In genomic region chr1:189910685-189911345, GRCm38 (mm10) we compare ENCODE assay signal across 9 mouse cellular contexts. TPM values are rescaled to one million over a fixed set of nuclear protein-coding genes. Genes with fewer than 3 reads are reported as not detected.
A peak's percentile ranks its signal among the peaks of the same experiment; 100 is the strongest.
DNase-seq lines count a peak whose midpoint lies in the region; ATAC-seq lines count a peak whose summit lies in the region.
"Had no signal": no experiment of that assay in that cellular context is flagged by ENCODE, and none has a peak within 500 bp of the region (broad histone marks: within the 10 kb centered on the region; RNA-seq: fewer than 3 reads in every experiment).

No protein-coding gene starts in this region.

- no peak for ATAC-seq in forebrain, embryonic 12.5 days (ENCODE audit: low FRiP score)
- no peak for ATAC-seq in midbrain, embryonic 15.5 days (replicated peaks)
- ATAC-seq in midbrain, embryonic 14.5 days (ENCODE audit: low FRiP score, low TSS enrichment), result no peak

- DNase-seq in forebrain, embryonic 10.5 days (ENCODE audit: extremely low spot score, low spot score), result no peak
- peak; percentile 39 for DNase-seq in Muller cell, postnatal 12 days (ENCODE audit: inconsistent ontology term)
- peak; percentile 76 for DNase-seq in gastrocnemius, postnatal 14 days
- peak; percentile 80 for DNase-seq in kidney, postnatal 10 days
- no peak for DNase-seq in frontal cortex, postnatal 14 days (ENCODE audit: low spot score in 2 of 2)
- DNase-seq in midbrain, embryonic 14.5 days, result no peak

- peaks cover 45% of the 10 kb centered on the region for H3K4me1 ChIP-seq in forebrain, embryonic 10.5 days
- peaks cover 27% of the 10 kb centered on the region for H3K4me1 ChIP-seq in forebrain, embryonic 12.5 days
- peaks cover 10% of the 10 kb centered on the region; the same call in 1 of the 2 replicates for H3K4me1 ChIP-seq in midbrain, embryonic 15.5 days
- peaks cover 6% of the 10 kb centered on the region; the same call in 1 of the 2 replicates for H3K4me1 ChIP-seq in midbrain, embryonic 14.5 days (ENCODE audit: control insufficient read depth, insufficient read depth, low read length)

- peaks cover 16% of the 10 kb centered on the region for H3K36me3 ChIP-seq in forebrain, embryonic 10.5 days (replicated peaks)
- 0 out of 2 replicates have a peak, but pooled peaks cover 4% of the 10 kb centered on the region for H3K36me3 ChIP-seq in forebrain, embryonic 12.5 days (replicated peaks)
- H3K36me3 ChIP-seq in midbrain, embryonic 15.5 days (replicated peaks), result no peaks in the 10 kb centered on the region
- H3K36me3 ChIP-seq in midbrain, embryonic 14.5 days (ENCODE audit: control insufficient read depth, insufficient read depth, low read length), result no peaks in the 10 kb centered on the region

- H3K9me3 ChIP-seq in forebrain, embryonic 10.5 days, result no peaks in the 10 kb centered on the region
- no peaks in the 10 kb centered on the region for H3K9me3 ChIP-seq in forebrain, embryonic 12.5 days
- H3K9me3 ChIP-seq in midbrain, embryonic 15.5 days, result no peaks in the 10 kb centered on the region
- H3K9me3 ChIP-seq in midbrain, embryonic 14.5 days (ENCODE audit: control insufficient read depth, low read length), result no peaks in the 10 kb centered on the region

- 81% methylated on average over 13 of the region's 13 CpGs for WGBS in forebrain, embryonic 10.5 days
- 76% methylated on average over 13 of the region's 13 CpGs for WGBS in forebrain, embryonic 12.5 days
- 66% methylated on average over 13 of the region's 13 CpGs for WGBS in midbrain, embryonic 15.5 days
- WGBS in midbrain, embryonic 14.5 days, result 60% methylated on average over 13 of the region's 13 CpGs

- intact Hi-C loops in gastrocnemius, postnatal 14 days (cut with DNase I; ENCODE audit: low total_unique reads), result no loop called here

- no peak overlapping the region for H3K4me3 ChIP-seq in forebrain, embryonic 10.5 days
- H3K4me3 ChIP-seq in forebrain, embryonic 12.5 days (replicated peaks), result no peak overlapping the region
- H3K4me3 ChIP-seq in midbrain, embryonic 15.5 days, result no peak overlapping the region
- no peak overlapping the region for H3K4me3 ChIP-seq in midbrain, embryonic 14.5 days (replicated peaks; ENCODE audit: low read depth, low read length)
- H3K4me3 ChIP-seq: myocyte had no signal

- H3K9ac ChIP-seq in forebrain, embryonic 12.5 days, result no peak overlapping the region
- no peak overlapping the region for H3K9ac ChIP-seq in midbrain, embryonic 15.5 days
- H3K9ac ChIP-seq in midbrain, embryonic 14.5 days (replicated peaks; ENCODE audit: low read length), result no peak overlapping the region

- no peak overlapping the region for H3K4me2 ChIP-seq in forebrain, embryonic 12.5 days
- no peak overlapping the region for H3K4me2 ChIP-seq in midbrain, embryonic 15.5 days
- H3K4me2 ChIP-seq in midbrain, embryonic 14.5 days (ENCODE audit: low read length), result no peak overlapping the region

- peaks cover 22% of the 10 kb centered on the region for H3K27me3 ChIP-seq in forebrain, embryonic 10.5 days (ENCODE audit: poor library complexity, severe bottlenecking)
- peaks cover 16% of the 10 kb centered on the region; the same call in 1 of the 2 replicates for H3K27me3 ChIP-seq in forebrain, embryonic 12.5 days
- H3K27me3 ChIP-seq in midbrain, embryonic 15.5 days (replicated peaks), result 0 out of 2 replicates have a peak, but pooled peaks cover 3% of the 10 kb centered on the region
- no peaks in the 10 kb centered on the region for H3K27me3 ChIP-seq in midbrain, embryonic 14.5 days (ENCODE audit: control insufficient read depth, insufficient read depth, low read length)

- peak overlapping the region; percentile 25; the same call in 1 of the 2 replicates for H3K27ac ChIP-seq in forebrain, embryonic 10.5 days
- no peak overlapping the region for H3K27ac ChIP-seq in forebrain, embryonic 12.5 days
- H3K27ac ChIP-seq in midbrain, embryonic 15.5 days, result no peak overlapping the region
- no peak overlapping the region for H3K27ac ChIP-seq in midbrain, embryonic 14.5 days (replicated peaks; ENCODE audit: low read depth, low read length)

RNA-seq across cellular contexts. Expression of gene Smyd2, which starts 11.3 kb away (rescaled TPM):
- polyA plus RNA-seq in forebrain, embryonic 10.5 days (2016; fragmentation: Nextera tagmentation; extraction: Ambion mirVana), result 57.5 and 59.0 TPM in 2 replicates
- 38.0 and 42.7 TPM in 2 replicates for polyA plus RNA-seq in forebrain, embryonic 12.5 days (2016; fragmentation: Nextera tagmentation; extraction: Ambion mirVana)
- 100 to 1,000 TPM; 148 to 151 TPM for total RNA-seq in gastrocnemius, postnatal 14 days (2021)
- 71.3 and 71.8 TPM in 2 replicates for polyA plus RNA-seq in midbrain, embryonic 15.5 days (2015; fragmentation: Nextera tagmentation; extraction: Ambion mirVana)
- polyA plus RNA-seq in midbrain, embryonic 14.5 days (2014; fragmentation: Nextera tagmentation; extraction: Ambion mirVana), result 63.9 and 69.5 TPM in 2 replicates

Comparison
In these comparisons a context has a peak if more than half of its experiments do, and no peak if none do; other contexts are left out.
1. DNase-seq: peak in Muller cell, postnatal 12 days (single experiment), gastrocnemius, postnatal 14 days (single experiment) and kidney, postnatal 10 days (single experiment); none in forebrain, embryonic 10.5 days (single experiment), frontal cortex, postnatal 14 days (0 of 2) and midbrain, embryonic 14.5 days (single experiment).